Mouse (Mus musculus) hindbrain, embryonic 13.5 days (tissue): ENCODE measurements around the gene Usp54. TPM values are rescaled to one million over a fixed set of nuclear protein-coding genes. Genes with fewer than 3 reads are reported as not detected.

Experiments
- ATAC-seq: fragments of 200-750 bp; cut with Nextera tagmentation; 2 replicates; pipeline ENCODE4 v1.8.0; 2017; ENCODE audit warnings: moderate TSS enrichment; ENCODE audit not compliant: low FRiP score
- H3K27ac ChIP-seq: fragments of 300-500 bp; sonication (generic); 2 replicates; pipeline ENCODE4 v1.5.1; 2015; ENCODE audit warnings: inconsistent platforms, mild to moderate bottlenecking, moderate library complexity
- H3K27me3 ChIP-seq: fragments of 300-500 bp; sonication (generic); 2 replicates; pipeline ENCODE4 v1.6.1; 2015; ENCODE audit warnings: mild to moderate bottlenecking, inconsistent platforms
- H3K36me3 ChIP-seq: fragments of 300-500 bp; sonication (generic); 2 replicates; pipeline ENCODE4 v1.6.1; 2015; ENCODE audit warnings: mild to moderate bottlenecking, inconsistent platforms
- H3K4me1 ChIP-seq: fragments of 300-500 bp; sonication (generic); replicated peaks from 2 replicates; pipeline ENCODE4 v1.6.1; 2015; ENCODE audit warnings: inconsistent platforms
- H3K4me2 ChIP-seq: fragments of 300-500 bp; sonication (generic); 2 replicates; pipeline ENCODE4 v1.6.1; 2015; ENCODE audit warnings: inconsistent platforms, mild to moderate bottlenecking, moderate library complexity
- H3K4me3 ChIP-seq: fragments of 300-500 bp; sonication (generic); 2 replicates; pipeline ENCODE4 v1.5.1; 2015; ENCODE audit warnings: mild to moderate bottlenecking, inconsistent platforms
- H3K9ac ChIP-seq: fragments of 300-500 bp; sonication (generic); 2 replicates; pipeline ENCODE4 v1.6.1; 2015; ENCODE audit warnings: mild to moderate bottlenecking, inconsistent platforms
- H3K9me3 ChIP-seq: fragments of 300-500 bp; sonication (generic); 2 replicates; pipeline ENCODE4 v1.6.1; 2016; ENCODE audit warnings: inconsistent platforms
- WGBS: fragments of 180-500 bp; shearing (Covaris S2); methylation state at CpG from one replicate; pipeline ENCODE4 v1.1.7; 2015; 5-methylcytosine and 5-hydroxymethylcytosine counted together
- polyA plus RNA-seq: library from polyadenylated mRNA; unstranded; fragments of >200 nt; fragmentation: Nextera tagmentation; extraction: Ambion mirVana; gene quantifications from 2 replicates; pipeline ENCODE4 v1.2.1, GENCODE M21; 2015

Usp54 gene
- polyA plus RNA-seq, 1 experiment from 2014 or later = 9.3 TPM

GRCm38 (mm10) chr14:20663601-20664000 is 22.7 kb upstream of the Usp54 start:
- WGBS = 71% methylated on average over 2 of the region's 2 CpGs
- no peaks in the 10 kb centered on the region for H3K36me3 ChIP-seq
- H3K9ac ChIP-seq = no peak overlapping the region
- no peak overlapping the region for H3K4me2 ChIP-seq
- peaks cover 17% of the 10 kb centered on the region for H3K4me1 ChIP-seq
- ATAC-seq = no peak
- H3K27me3 ChIP-seq = peaks cover 53% of the 10 kb centered on the region
- H3K4me3 ChIP-seq = no peak overlapping the region
- H3K27ac ChIP-seq = no peak overlapping the region
- H3K9me3 ChIP-seq = no peaks in the 10 kb centered on the region

DNA sequence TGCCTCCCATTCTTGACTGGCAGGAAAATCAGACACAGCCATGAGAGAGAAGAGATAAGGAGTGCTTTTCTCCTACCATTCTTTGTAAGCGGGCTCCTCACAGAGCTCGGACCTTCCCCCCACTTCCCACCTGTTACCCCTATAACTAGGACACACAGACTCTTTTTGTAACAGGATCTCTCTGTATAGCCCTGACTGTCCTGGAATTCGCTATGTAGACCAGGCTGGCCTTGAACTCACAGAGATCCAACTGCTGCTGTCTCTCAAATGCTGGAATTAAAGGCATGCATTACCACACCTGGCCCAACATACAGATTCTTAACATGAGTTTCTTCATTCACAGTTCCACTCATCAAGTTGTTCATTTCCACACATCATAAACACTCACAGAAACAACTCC is 21.9 kb upstream of the Usp54 start:
- no peak for ATAC-seq
- no peaks in the 10 kb centered on the region for H3K36me3 ChIP-seq
- H3K9me3 ChIP-seq = no peaks in the 10 kb centered on the region
- 90% methylated on average over 3 of the region's 3 CpGs for WGBS
- H3K4me1 ChIP-seq = peaks cover 17% of the 10 kb centered on the region
- H3K4me2 ChIP-seq = peak overlapping the region; percentile 74
- peaks cover 45% of the 10 kb centered on the region for H3K27me3 ChIP-seq
- no peak overlapping the region for H3K27ac ChIP-seq
- H3K4me3 ChIP-seq = no peak overlapping the region
- peak overlapping the region; percentile 82 for H3K9ac ChIP-seq

GRCm38 (mm10) chr14:20661661-20662331 is 20.9 kb upstream of the Usp54 start:
- ATAC-seq = peak; percentile 67; the same call in 1 of the 2 replicates
- Histone ChIP-seq H3K27me3 (peaks cover 35% of the 10 kb centered on the region), H3K4me2 (peak overlapping the region; percentile 74), H3K36me3 (no peaks in the 10 kb centered on the region), H3K9me3 (no peaks in the 10 kb centered on the region), H3K9ac (peak overlapping the region; percentile 82), H3K27ac (peak overlapping the region; percentile 88), H3K4me3 (peak overlapping the region; percentile 55), H3K4me1 (peaks cover 17% of the 10 kb centered on the region)
- WGBS = 9% methylated on average over 19 of the region's 19 CpGs

DNA sequence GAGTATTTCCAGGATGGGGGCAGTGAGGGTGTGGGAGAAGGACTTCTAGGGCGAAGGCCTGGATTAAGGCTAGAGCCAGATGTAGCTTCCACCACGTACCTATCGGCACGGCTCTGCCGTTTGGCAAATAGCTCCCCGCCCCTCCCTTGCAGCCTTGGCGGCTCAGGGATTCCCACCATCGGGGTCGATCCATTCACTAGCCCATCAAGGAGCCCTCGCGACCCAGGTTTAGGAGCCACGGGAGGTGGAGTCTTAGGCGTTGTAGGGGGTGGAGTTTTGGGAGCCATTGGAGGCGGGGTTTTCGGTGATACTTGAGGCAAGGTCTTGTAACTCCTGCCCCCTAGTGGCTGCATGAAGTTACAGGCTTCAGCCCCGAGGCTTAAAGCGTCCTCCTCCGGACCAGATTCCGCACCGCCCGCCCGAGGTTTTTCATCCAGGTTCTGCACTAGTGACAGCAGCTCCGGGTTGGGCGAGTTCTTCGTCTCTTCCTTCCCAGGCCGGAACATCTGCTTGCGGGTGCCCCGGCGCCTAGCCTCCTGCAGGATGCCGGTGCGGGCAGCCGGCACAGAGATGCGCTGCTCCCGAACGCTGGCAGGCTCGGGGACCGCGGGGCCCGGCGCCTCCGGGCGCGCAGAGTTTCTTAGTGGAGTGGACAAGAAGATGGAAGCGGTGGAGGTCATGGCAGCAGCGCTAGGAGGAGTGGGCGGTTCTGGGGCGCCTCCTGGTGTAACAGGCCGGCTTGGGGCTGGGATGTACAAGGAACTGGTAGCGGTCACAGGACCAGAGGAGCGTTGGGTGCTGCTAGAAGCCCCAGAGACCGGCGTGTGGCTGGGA is 20.2 kb upstream of the Usp54 start:
- peak overlapping the region; percentile 74 for H3K4me2 ChIP-seq
- H3K9me3 ChIP-seq = no peaks in the 10 kb centered on the region
- peak; percentile 86 for ATAC-seq
- WGBS = 2% methylated on average over 52 of the region's 52 CpGs
- peaks cover 17% of the 10 kb centered on the region for H3K4me1 ChIP-seq
- peak overlapping the region; percentile 88 for H3K27ac ChIP-seq
- H3K9ac ChIP-seq = peak overlapping the region; percentile 82
- H3K27me3 ChIP-seq = peaks cover 31% of the 10 kb centered on the region
- H3K4me3 ChIP-seq = peak overlapping the region; percentile 55
- H3K36me3 ChIP-seq = no peaks in the 10 kb centered on the region

- no peaks in the 10 kb centered on the region for H3K36me3 ChIP-seq
- no peak overlapping the region for H3K4me2 ChIP-seq
- no peak overlapping the region for H3K9ac ChIP-seq
- no peaks in the 10 kb centered on the region for H3K9me3 ChIP-seq
- peaks cover 17% of the 10 kb centered on the region for H3K4me1 ChIP-seq
- WGBS = 97% methylated on average over 7 of the region's 7 CpGs
- H3K4me3 ChIP-seq = no peak overlapping the region
- H3K27ac ChIP-seq = no peak overlapping the region
- peaks cover 25% of the 10 kb centered on the region for H3K27me3 ChIP-seq
- ATAC-seq = no peak
Observed at GRCm38 (mm10) chr14:20659687-20660086, 18.8 kb upstream of the Usp54 start.

DNA sequence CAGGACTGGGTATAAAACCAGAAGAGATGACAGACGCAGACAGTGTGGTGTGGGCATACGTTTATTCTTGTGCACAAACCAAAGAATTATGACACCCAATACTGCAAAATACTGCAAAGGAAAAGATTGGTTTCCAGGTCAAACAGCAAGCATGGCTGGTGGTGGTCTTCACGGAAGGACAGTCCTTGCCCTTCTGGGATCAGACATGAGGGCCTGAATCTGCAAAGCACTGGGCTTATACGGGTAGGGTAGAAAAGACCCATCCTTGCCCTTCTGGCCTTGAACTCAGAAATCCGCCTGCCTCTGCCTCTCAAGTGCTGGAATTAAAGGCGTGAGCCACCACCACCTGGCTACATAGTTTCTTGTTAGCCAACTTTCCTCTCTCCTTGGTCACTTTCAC is 18.0 kb upstream of the Usp54 start:
- no peak overlapping the region for H3K27ac ChIP-seq
- ATAC-seq = no peak
- H3K9ac ChIP-seq = no peak overlapping the region
- H3K4me3 ChIP-seq = no peak overlapping the region
- H3K27me3 ChIP-seq = peaks cover 20% of the 10 kb centered on the region
- no peak overlapping the region for H3K4me2 ChIP-seq
- WGBS = 86% methylated on average over 6 of the region's 6 CpGs
- no peaks in the 10 kb centered on the region for H3K9me3 ChIP-seq
- H3K4me1 ChIP-seq = peaks cover 17% of the 10 kb centered on the region
- no peaks in the 10 kb centered on the region for H3K36me3 ChIP-seq

- Histone ChIP-seq H3K36me3 (no peaks in the 10 kb centered on the region), H3K4me1 (peaks cover 17% of the 10 kb centered on the region), H3K27me3 (peaks cover 15% of the 10 kb centered on the region), H3K27ac (no peak overlapping the region), H3K4me3 (no peak overlapping the region), H3K9me3 (no peaks in the 10 kb centered on the region), H3K4me2 (no peak overlapping the region), H3K9ac (no peak overlapping the region)
- no peak for ATAC-seq
Observed at GRCm38 (mm10) chr14:20658326-20658725, 17.5 kb upstream of the Usp54 start.

DNA sequence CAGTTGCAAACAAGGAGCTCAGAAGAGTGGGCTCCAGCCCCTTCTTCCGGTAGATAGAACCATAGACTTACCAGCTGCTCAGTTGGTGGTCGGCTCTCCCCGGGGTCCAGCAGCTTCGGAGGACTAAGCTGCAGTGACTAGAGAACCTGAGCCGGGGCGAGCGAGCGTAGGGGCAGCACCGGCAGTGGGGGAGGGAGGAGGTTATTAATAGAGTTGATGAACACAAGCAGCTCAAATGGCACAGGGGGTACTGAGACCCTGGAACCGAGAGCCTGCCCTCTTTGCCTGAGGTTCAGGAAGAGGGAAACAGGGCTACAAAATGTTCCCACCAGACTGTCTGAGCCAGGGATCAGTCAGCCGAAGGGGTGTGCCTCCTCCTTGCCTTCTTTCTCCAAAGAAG is 15.5 kb upstream of the Usp54 start, which contains the start of gene Myoz1:
Gene Myoz1 (minus strand): TSS at position 180 of the 400 bp plus-strand sequence.
- peaks cover 4% of the 10 kb centered on the region for H3K4me1 ChIP-seq
- 49% methylated on average over 11 of the region's 11 CpGs for WGBS
- no peak for ATAC-seq

DNA sequence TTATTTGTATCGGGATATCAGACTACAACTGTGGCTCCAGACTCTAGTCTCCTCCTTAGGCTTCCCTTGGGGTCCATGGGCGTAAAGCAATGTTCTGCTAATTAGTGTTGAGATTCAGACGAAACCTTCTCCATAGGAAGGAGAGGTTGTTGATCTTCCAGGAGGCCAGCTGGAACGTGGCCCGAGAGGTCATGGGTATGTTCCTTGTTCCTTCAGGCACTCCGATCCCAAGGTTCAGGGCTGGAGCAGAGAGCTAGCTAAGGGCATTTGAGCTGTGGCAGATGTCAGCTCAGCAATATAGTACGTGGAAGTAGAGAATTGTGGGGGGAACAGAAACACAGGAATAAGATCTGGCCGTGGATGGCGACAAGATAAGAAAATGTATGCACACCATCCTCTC is 14.9 kb upstream of the Usp54 start:
- no peak overlapping the region for H3K9ac ChIP-seq
- no peaks in the 10 kb centered on the region for H3K36me3 ChIP-seq
- no peak overlapping the region for H3K4me2 ChIP-seq
- 76% methylated on average over 9 of the region's 9 CpGs for WGBS
- no peak overlapping the region for H3K4me3 ChIP-seq
- no peak for ATAC-seq
- peaks cover 4% of the 10 kb centered on the region; the same call in 1 of the 2 replicates for H3K4me1 ChIP-seq
- H3K9me3 ChIP-seq = no peaks in the 10 kb centered on the region
- H3K27me3 ChIP-seq = 0 out of 2 replicates have a peak, but pooled peaks cover 2% of the 10 kb centered on the region
- no peak overlapping the region for H3K27ac ChIP-seq

More for the DNA sequence above, 15.5 kb upstream of the Usp54 start, which contains the start of gene Myoz1:
- H3K36me3 ChIP-seq = no peaks in the 10 kb centered on the region
- no peaks in the 10 kb centered on the region for H3K9me3 ChIP-seq
- H3K9ac ChIP-seq = no peak within 1 kb of the TSS
- no peak within 1 kb of the TSS for H3K4me3 ChIP-seq
- no peak within 1 kb of the TSS for H3K4me2 ChIP-seq
- H3K27me3 ChIP-seq = 0 out of 2 replicates have a peak, but pooled peaks cover 2% of the 10 kb centered on the region
- no peak within 1 kb of the TSS for H3K27ac ChIP-seq

DNA sequence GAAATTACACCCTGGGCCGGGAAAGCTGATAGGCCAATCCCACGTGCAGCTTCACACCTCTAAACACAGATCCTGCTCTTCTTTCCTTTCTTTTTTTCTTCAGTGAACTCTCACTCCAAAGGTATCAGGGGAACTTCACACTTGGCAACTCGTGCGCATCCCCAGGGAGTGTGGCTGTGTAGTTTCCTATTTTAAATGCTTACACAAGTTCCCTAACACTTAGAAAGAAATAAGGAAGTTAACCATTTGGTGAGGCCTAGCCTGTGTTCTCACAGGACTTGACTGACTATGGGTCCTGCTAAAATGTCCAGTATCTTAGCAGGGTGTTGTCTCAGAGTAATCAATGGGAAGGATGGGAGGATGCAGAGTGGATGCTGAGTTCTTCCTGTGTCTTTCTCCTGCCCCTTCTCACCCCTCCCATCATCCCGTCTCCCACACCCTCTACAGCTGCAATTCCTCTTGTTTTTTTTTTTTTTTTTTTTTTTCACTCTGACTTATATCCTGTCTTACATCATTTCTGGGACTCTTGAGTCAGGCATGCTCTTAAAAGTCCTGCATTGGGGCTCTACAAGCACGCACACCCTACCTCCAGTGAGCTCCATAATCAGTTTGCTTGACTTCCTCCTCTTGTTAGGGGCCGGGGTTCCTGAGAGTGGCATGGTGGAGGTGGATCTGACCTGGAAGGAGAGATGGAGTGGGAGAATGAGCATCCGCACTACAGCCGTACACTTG is 14.0 kb upstream of the Usp54 start:
- Histone ChIP-seq H3K27ac (no peak overlapping the region), H3K9ac (no peak overlapping the region), H3K4me1 (no peaks in the 10 kb centered on the region), H3K4me2 (no peak overlapping the region), H3K9me3 (no peaks in the 10 kb centered on the region), H3K36me3 (no peaks in the 10 kb centered on the region), H3K4me3 (no peak overlapping the region), H3K27me3 (0 out of 2 replicates have a peak, but pooled peaks cover 2% of the 10 kb centered on the region)
- 82% methylated on average over 9 of the region's 9 CpGs for WGBS
- ATAC-seq = no peak

DNA sequence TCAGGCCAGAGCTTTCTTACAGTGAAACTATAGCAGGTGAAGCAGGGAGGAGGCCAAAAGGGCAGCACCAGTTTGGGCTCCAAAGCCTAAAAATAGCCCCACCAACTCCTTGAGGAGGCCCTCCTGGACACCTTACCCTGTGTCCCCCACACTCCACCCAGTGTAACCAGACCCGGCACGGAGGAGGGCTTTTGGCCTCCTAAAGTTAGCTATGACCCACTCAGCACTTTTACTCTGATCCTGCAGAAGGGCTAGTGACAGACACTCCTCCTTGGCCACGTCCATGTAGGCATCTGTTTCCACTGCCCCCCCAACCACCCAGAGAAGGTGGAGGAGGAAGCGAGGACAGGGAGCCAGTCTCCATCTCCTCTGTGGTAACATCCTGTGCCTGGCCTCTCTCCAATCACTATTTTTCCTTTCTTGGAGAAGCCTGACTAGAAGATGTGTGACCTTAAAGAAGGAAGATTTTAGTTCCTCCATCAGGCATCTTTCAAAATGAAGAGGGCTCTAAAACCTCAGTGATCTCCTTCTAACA is 10.9 kb upstream of the Usp54 start:
- H3K9me3 ChIP-seq = no peaks in the 10 kb centered on the region
- no peak overlapping the region for H3K27ac ChIP-seq
- H3K9ac ChIP-seq = no peak overlapping the region
- no peak overlapping the region for H3K4me2 ChIP-seq
- H3K27me3 ChIP-seq = no peaks in the 10 kb centered on the region
- no peaks in the 10 kb centered on the region for H3K36me3 ChIP-seq
- no peak overlapping the region for H3K4me3 ChIP-seq
- no peak for ATAC-seq
- WGBS = 71% methylated on average over 4 of the region's 4 CpGs
- H3K4me1 ChIP-seq = no peaks in the 10 kb centered on the region

GRCm38 (mm10) chr14:20651000-20651399 is 10.1 kb upstream of the Usp54 start:
- no peak overlapping the region for H3K9ac ChIP-seq
- H3K9me3 ChIP-seq = no peaks in the 10 kb centered on the region
- ATAC-seq = no peak
- no peak overlapping the region for H3K4me3 ChIP-seq
- H3K4me2 ChIP-seq = no peak overlapping the region
- no peak overlapping the region for H3K27ac ChIP-seq
- 78% methylated on average over 2 of the region's 2 CpGs for WGBS
- no peaks in the 10 kb centered on the region for H3K4me1 ChIP-seq
- H3K36me3 ChIP-seq = no peaks in the 10 kb centered on the region
- no peaks in the 10 kb centered on the region for H3K27me3 ChIP-seq
